Mouse (Mus musculus) liver (tissue): ENCODE results near the gene Dnah2.
"Not testable (repeated sequence)": the region's sequence is repeated elsewhere in the genome, so short reads cannot be mapped to it uniquely, and the experiment has no call there.

Experiments
- DNase-seq: peaks from one replicate; pipeline ENCODE4 v3.0.0-alpha.2; 2020; ENCODE audit warnings: mixed read lengths

The Dnah2 gene

DNA sequence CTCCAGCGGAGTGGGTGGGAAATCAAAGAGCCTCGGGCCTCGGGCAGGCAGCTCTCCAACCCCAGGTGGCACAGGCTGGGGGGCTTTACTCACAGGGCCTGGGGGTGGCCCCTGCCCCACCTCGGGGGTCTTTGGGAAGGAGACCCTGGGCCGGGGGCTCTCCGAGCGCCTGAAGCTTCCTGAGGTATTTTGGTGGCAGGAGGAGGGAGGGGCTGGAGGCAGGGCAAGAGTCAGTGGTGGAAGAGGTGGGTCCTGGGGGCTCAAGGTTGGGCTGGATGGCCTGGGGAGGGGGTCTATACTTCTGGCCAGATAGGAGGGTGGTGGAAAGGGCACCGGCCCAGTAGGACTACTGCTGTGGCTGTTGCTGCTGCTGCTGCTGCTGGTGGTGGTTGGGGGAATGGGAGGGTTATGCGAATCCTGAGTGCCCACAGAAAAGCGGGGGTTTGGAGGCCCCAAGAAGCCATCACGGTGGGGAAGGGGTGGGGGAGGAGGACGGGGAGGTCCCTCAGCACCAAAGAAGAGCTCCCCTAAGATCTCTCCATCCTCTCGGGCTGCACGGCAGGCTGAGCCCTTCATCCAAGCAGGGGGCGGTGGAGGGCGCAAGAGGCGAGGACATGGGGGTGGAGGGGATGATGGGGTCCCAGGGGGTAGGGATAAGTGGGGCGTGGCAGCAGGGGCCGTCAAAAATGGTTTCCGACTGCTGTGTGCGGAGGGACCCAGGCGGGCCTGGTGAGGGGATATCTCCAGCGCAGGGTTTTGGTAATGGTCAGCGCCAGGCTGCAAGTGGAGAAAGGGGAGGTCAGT is 143.3 kb downstream of the Dnah2 start:
- no peak for DNase-seq

DNA sequence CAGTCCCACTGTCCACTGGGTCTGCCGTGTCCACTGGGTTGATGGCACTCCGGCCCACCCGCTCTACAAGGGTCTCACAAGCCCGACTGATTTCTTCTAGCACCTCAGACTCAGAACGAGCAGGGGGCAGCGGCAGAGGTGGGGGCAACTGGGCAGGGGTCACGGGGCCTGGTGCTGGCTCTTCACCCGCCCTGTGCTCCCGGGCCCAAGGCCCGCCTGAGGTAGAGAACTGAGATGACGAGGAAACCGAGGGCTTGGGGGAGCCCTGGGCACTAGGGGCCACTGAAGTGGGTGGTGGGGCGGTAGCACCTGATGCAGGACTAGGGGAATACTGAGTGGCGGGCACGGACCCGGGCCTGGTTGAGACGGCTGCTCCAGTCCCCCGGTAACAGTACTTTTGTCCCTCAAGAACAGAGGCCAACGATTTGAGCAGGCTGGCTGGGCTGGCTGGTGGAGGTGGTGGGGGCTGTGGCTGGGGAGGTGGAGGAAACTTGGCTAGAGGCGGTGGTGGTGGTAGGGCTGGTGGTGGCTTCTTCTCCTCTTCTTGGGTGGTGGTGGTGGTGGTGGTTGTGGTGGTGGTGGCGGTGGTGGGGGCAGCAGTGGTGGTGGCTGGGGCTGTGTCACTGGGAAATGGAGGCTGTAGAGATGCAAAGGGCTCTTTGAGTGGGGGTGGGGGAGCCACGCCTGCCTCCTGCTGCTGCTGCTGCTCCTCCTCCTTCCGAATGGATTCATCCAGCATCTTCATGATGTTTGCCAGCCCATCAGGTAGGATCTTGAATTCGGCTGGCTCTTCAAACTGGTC is 144.1 kb downstream of the Dnah2 start:
- no peak for DNase-seq

DNA sequence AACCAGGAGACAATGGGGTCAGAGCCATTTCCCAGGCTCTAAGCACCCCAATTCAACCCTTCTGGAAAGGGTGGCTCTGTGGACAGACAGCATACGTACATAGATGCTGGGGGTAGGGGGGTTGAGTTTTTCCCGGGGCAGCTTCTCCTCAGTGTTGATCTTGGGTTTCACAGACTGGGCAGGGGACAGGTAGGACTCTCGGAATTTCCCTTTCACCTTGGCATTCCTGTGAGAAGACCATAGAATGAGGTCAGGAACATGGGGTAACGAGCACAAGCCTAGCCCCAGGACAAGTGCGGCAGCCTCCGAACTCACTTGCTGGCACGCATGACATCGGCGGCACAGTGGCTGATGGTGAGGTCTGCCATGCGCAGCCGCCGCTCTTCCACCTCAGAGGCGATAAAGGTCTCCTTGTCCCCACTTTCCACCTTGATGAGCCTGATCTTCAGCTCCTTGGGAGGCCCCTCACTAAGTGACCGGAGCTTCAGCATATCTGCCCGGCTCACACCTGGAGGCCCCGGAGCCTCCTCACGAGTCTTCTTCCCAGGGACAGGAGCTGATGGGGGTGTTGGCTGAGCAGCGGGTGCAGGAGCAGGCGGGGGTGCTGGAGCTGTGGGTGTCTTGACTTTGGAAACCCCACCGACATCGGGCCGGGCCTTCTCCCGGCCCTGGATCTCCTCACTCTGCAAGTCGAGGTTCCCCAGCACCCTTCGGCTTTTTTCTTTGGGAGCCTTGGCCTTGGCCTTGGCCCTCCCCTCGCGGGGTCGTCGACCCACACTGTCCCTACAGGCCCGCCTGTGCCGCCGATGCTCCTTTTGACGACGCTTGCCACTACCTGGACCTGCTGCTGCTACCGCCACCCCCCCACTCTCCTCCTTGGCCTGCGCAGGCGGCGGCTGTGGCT is 145.0 kb downstream of the Dnah2 start:
- no peak for DNase-seq

- no peak for DNase-seq
Measured at GRCm38 (mm10) chr11:69401987-69402386, 146.9 kb downstream of the Dnah2 start.

- DNase-seq, result peak; percentile 92
Measured at GRCm38 (mm10) chr11:69401210-69401637, 147.7 kb downstream of the Dnah2 start.

GRCm38 (mm10) chr11:69400083-69400850 is 148.6 kb downstream of the Dnah2 start:
- DNase-seq, result no peak

DNA sequence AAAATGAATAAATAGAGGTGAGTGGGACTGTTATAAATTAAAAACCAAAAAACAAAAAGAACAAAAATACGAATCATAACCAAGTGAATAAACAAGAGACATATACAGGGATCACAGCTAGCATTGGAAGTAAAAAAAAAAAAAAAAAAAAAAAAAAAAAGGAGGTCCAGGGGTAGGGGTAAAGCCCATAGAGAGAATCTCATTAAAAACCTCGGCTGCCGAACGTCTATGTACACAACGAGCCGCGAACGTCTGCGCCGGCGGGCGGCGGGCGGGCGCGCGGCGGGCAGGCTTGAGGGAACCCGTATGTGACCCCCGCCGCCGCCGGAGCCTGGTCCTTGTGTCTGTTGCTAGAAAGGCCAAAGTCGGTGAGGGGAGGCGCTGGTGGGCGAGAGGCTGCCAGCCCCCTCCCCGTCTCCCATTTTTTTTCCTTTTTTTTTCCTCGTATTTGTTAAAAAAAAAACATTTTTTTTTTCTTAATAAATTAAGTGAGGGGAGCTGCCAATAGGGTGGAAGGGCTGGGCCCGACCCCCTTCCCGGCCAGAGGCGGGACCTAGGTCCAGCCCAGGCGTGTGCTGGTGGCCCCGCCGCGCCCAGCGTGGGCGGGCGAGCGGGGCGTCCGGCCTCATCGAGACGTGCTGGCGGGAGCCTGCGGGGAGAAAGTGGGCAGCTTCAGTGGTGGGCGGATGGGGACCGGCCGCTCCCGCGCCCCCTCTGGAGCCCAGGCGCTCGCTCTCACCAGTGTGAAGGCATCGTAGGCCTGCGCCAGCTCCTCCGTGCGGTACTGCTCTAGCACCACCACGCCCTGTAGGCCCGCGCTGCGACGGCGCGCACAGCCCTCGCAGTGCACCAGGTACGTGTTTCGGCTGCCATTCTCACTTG is 149.5 kb downstream of the Dnah2 start:
- DNase-seq, result no peak

GRCm38 (mm10) chr11:69398486-69399200 is 150.3 kb downstream of the Dnah2 start:
- DNase-seq, result no peak

DNA sequence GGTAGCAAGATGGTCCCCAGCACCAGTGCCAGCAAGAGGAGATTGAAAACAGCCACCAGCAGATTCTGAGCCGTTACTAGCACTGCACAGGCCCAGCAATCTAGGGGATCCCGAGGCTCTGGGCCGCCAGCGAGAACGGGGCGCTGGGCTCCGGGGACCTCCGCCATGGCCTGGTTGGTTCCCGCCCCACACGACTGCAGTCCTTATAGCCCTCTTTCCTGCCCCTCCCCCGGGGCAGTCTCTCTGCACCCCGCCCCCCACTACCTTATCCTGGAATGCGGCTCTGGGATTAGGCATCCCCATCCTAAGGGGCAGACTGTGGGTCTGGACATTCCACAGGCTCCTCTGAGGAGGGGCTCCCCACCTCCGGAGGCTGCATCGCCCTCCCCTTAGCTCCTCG is 150.9 kb downstream of the Dnah2 start, which contains the start of gene Tmem88:
TSS of gene Tmem88 (minus strand) at position 176 of the 400 bp plus-strand sequence.
- DNase-seq, result peak; percentile 54

- DNase-seq, result no peak
Measured at GRCm38 (mm10) chr11:69397581-69398057, 151.3 kb downstream of the Dnah2 start.

DNA sequence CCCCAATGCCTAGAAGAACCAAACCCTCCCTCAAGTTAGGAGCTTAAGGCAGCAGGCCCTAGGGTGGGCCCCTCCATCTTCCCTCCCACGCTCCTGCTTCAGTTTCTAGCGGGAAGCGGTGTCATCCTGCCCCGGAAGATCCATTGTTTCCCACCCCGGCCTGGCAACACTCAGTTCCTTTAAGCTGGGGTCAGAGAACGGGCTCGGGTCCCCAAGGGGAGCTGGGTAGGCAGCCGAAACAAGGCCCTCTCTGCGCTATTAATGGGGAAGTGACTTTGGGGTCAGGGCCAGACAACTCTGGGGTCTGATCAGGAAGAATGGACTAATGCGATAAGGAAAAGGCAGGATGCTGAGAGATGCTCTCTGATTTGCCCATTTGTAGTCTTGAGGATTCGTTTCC is 152.1 kb downstream of the Dnah2 start:
- no peak for DNase-seq

DNA sequence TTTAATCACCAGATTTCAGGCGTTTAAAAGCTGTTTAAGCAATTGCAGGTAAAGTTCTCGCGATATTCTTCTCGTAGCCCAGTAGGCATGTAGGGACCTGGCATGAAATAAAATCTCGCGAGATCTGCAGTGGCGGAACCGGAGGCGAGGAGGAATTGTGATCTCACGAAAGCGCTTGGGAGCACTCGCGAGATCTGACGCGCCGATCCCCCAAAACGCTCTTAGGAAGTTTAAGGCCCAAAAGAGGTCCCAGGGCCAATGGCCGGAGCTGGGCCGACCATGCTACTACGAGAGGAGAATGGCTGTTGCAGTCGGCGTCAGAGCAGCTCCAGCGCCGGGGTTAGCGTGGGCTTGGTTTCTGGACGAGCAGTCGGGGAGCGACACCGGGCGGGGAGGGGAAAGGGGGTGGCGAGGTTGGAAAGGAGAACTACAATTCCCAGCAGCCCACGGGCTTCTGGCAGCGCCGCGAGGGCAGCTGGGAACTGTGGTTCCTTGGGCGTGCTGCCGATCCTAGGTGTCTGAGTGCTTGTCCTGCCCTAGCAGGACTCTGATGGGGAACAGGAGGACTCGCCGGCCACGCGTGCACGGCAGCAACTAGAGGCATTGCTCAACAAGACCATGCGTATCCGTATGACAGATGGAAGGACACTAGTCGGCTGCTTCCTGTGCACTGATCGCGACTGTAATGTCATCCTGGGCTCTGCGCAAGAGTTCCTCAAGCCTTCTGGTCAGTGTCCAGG is 153.1 kb downstream of the Dnah2 start:
- peak; percentile 96 for DNase-seq

- DNase-seq, result peak; percentile 90
Measured at GRCm38 (mm10) chr11:69395235-69395633, 153.7 kb downstream of the Dnah2 start, which contains the start of the genes Naa38 and Cyb5d1. Naa38 (plus strand) TSS chr11:69395487. Cyb5d1 (minus strand) TSS chr11:69395631.

DNA sequence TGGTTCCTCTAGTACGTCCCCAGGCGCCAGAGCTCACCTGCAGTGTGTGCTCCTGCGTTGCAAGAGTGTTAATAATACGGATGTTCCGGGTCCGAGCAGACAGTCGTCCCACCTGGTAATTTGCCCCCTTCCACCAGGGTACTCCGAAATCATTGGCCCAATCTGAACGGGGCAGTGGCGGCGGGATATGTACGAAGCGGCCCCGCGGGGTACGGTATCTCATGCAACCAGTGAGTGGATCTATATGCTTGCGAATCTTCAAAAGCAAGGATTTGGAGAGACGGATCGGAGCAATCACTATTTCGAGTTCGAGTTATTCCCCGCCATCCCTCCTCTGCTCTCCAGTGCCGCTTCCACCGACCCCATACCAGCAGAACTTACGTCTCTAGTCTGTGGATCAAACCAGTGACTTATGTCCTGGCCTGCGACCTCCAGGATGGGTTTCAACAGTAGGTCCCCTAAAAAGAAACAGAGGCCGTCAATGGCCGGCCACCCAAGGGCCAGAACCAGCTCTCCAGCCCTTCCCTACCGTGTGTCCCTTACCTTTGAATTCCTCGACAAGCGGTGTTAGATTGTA is 154.2 kb downstream of the Dnah2 start:
- not testable (repeated sequence) for DNase-seq

DNA sequence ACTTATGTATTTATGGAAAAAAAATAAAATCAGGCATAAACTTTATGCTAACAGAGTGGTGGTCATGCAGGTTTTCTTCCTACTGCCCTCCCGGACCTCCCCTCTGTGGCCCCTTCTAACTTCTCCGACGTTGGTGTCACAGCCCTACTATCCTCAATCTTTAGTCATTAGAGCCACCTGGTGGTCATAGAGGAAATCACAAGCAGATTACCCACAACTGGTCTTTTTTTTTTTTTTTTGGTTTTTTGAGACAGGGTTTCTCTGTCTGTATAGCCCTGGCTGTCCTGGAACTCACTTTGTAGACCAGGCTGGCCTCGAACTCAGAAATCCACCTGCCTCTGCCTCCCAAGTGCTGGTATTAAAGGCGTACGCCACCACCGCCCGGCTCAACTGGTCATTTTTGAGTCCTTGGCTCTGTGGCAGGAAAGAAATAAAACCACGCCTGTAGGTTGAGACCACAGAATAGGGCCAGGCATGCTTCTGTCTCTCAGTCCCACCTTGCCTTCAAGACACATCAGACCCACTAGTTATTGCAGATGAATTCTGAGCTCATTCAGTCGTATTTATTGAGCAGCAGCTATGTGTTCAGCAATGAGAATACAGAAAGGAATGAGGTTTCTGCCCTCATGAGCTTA is 158.4 kb downstream of the Dnah2 start:
- peak; percentile 68 for DNase-seq

- DNase-seq, result no peak
Measured at GRCm38 (mm10) chr11:69389531-69390399, 159.1 kb downstream of the Dnah2 start.

- DNase-seq, result no peak
Measured at GRCm38 (mm10) chr11:69388680-69389079, 160.2 kb downstream of the Dnah2 start.
